Mouse (Mus musculus) bone marrow, adult 2 months (tissue): ENCODE data around the gene Elovl5.

Experiments used
- CTCF ChIP-seq: fragments of 200-500 bp; IDR thresholded peaks from 2 replicates; pipeline ENCODE4 v1.5.1; 2011; ENCODE audit warnings: low read length, control low read depth; ENCODE audit not compliant: control insufficient read depth, insufficient read depth
- POLR2A ChIP-seq: fragments of 200-500 bp; IDR thresholded peaks from 2 replicates; pipeline ENCODE4 v1.6.1; 2011; ENCODE audit warnings: low read depth, mild to moderate bottlenecking, control low read depth, low read length, borderline replicate concordance; ENCODE audit not compliant: control insufficient read depth

- TF ChIP-seq POLR2A, result no peak
- TF ChIP-seq CTCF, result no peak
Observed at GRCm38 (mm10) chr9:77942411-77942810, 25.2 kb downstream of the Elovl5 start.
